Mouse (Mus musculus): ENCODE measurements around the gene Gltpd2. TPM values are rescaled to one million over a fixed set of nuclear protein-coding genes. Genes with fewer than 3 reads are reported as not detected.
A peak's percentile ranks its signal among the peaks of the same experiment; 100 is the strongest.

The Gltpd2 gene
- polyA plus RNA-seq, 1 experiment from 2014 or later: 0.53 TPM

DNA sequence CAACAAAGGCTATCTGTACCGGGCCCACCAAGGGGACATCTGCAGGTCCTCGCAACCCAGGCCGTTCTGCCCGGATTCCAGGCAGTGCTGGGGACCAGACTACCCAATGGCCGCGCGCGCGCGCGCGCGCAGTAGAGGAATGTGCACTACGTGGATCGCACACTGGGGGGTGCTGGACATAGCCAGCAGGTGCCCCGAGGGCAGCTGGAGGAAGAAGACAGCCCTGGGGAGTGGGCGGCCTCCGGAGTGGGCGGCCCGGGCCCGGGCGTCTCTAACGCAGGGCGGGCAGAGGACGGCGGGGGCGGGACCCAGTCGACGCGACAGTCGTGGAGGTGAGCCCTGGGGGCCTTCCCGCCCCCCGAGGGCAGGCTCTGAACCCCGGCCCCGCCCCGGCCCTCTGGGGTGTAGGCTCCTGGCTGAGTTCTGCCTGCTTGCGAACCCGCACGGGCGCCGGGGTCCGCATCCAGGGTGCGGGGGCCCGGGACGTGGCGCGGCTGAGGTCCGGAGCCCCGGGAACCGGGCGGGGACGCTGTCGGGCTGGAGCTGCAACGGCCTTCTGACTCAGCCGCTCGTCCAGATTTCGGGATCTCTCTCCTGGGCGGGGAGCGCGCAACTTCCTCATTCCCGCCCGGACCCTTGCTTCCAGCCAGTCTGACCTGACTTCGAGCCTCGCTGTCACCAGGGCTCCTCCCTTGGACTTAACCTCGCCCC is 21.0 kb downstream of the Gltpd2 start, which contains the start of gene Pld2:
Pld2 (plus strand) TSS at position 188 of the 711 bp plus-strand sequence.
- no peaks in the 10 kb centered on the region for H3K36me3 ChIP-seq (ENCODE audit: control insufficient read depth, insufficient read depth, low read length)
- H3K27me3 ChIP-seq (replicated peaks; ENCODE audit: control insufficient read depth, insufficient read depth, low read length): no peaks in the 10 kb centered on the region
- peak within 1 kb of the TSS; percentile 65 for H3K4me3 ChIP-seq (ENCODE audit: low read depth, low read length)
- ATAC-seq (ENCODE audit: low read depth) (peak; percentile 95), DNase-seq (ENCODE audit: low spot score) (peak; percentile 91)
- no peak within 1 kb of the TSS for H3K27ac ChIP-seq (replicated peaks; ENCODE audit: low read depth, low read length)
- no peaks in the 10 kb centered on the region for H3K9me3 ChIP-seq (ENCODE audit: control insufficient read depth, low read length)
- no peaks in the 10 kb centered on the region for H3K4me1 ChIP-seq (ENCODE audit: control insufficient read depth, insufficient read depth, low read length)
- peak within 1 kb of the TSS; percentile 71 for H3K9ac ChIP-seq (ENCODE audit: low read depth, low read length)
- peak within 1 kb of the TSS; percentile 83 for H3K4me2 ChIP-seq (ENCODE audit: low read depth, low read length)
- 2% methylated on average over 35 of the region's 65 CpGs for WGBS

DNA sequence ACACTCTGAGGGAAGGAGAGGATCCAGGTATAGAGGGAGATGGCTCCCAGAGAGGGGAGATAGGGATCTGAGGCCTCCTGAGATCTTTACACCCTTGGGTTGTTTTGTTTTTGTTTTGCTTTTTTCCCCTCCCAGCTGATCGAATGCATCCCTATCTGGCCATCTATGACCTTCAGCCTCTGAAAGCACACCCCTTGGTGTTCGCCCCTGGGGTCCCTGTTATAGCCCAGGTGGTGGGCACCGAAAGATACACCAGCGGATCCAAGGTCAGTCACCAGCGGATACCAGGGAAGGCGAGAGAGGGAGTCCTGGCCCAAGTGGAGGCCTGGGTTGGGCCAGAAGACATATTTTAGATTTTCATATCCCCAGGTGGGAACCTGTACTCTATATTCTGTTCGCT is 21.9 kb downstream of the Gltpd2 start:
- no peak overlapping the region for H3K27ac ChIP-seq (replicated peaks; ENCODE audit: low read depth, low read length)
- H3K4me2 ChIP-seq (ENCODE audit: low read depth, low read length): peak overlapping the region; percentile 83
- WGBS: 82% methylated on average over 7 of the region's 7 CpGs
- H3K4me1 ChIP-seq (ENCODE audit: control insufficient read depth, insufficient read depth, low read length): no peaks in the 10 kb centered on the region
- DNase-seq (ENCODE audit: low spot score): no peak
- H3K36me3 ChIP-seq (ENCODE audit: control insufficient read depth, insufficient read depth, low read length): no peaks in the 10 kb centered on the region
- ATAC-seq (ENCODE audit: low read depth): no peak
- peak overlapping the region; percentile 71; the same call in 1 of the 2 replicates for H3K9ac ChIP-seq (ENCODE audit: low read depth, low read length)
- no peaks in the 10 kb centered on the region for H3K27me3 ChIP-seq (replicated peaks; ENCODE audit: control insufficient read depth, insufficient read depth, low read length)
- H3K4me3 ChIP-seq (ENCODE audit: low read depth, low read length): peak overlapping the region; percentile 65
- no peaks in the 10 kb centered on the region for H3K9me3 ChIP-seq (ENCODE audit: control insufficient read depth, low read length)

DNA sequence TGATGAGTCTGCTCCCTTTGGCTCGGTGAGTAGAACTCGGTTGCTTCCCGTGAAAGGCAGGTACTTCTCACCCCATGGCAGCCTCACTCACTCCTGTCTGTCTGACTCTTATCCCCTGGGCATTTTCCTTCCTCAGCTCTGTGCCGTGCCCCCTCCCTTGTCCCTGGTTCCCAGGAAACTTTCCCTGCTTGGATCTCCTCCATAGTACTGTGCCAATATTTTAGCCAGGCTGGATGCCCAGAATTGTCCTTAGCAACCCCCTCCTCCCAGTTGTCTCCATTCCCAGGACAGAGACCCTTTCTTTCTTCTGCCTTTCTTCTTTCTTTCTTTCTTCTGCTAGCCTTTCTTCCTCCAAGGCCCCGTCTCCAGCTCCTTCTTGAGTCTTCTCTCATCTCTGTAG is 22.4 kb downstream of the Gltpd2 start:
- H3K27me3 ChIP-seq (replicated peaks; ENCODE audit: control insufficient read depth, insufficient read depth, low read length): no peaks in the 10 kb centered on the region

DNA sequence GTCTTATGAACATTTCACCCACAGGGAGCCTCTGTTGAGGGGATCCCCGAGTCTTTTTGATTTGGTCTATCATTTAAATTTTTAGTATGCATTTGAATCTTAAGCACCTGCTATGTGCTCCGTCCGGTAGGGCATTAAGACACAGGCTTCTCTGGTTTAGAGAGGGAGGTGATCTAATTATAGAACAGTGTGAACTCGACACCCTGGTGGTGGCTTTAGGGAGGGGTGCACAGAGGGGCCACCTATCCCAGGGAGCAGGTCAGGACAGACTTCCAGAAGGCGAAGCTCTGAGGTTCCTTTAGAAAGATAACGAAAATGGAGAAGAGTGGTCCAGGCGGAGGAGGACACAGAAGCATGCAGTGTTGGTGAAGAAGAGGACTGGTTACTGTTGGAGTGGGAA is 25.5 kb downstream of the Gltpd2 start:
- Histone ChIP-seq H3K36me3 (ENCODE audit: control insufficient read depth, insufficient read depth, low read length) (no peaks in the 10 kb centered on the region), H3K27me3 (replicated peaks; ENCODE audit: control insufficient read depth, insufficient read depth, low read length) (no peaks in the 10 kb centered on the region), H3K9ac (ENCODE audit: low read depth, low read length) (no peak overlapping the region), H3K27ac (replicated peaks; ENCODE audit: low read depth, low read length) (no peak overlapping the region), H3K4me1 (ENCODE audit: control insufficient read depth, insufficient read depth, low read length) (no peaks in the 10 kb centered on the region), H3K4me2 (ENCODE audit: low read depth, low read length) (no peak overlapping the region), H3K9me3 (ENCODE audit: control insufficient read depth, low read length) (no peaks in the 10 kb centered on the region), H3K4me3 (ENCODE audit: low read depth, low read length) (no peak overlapping the region)
- 59% methylated on average over 7 of the region's 7 CpGs for WGBS
- no peak for DNase-seq (ENCODE audit: low spot score)
- no peak for ATAC-seq (ENCODE audit: low read depth)

More for the DNA sequence above, 22.4 kb downstream of the Gltpd2 start:
- no peak for DNase-seq (ENCODE audit: low spot score)
- no peak overlapping the region for H3K4me2 ChIP-seq (ENCODE audit: low read depth, low read length)
- no peaks in the 10 kb centered on the region for H3K36me3 ChIP-seq (ENCODE audit: control insufficient read depth, insufficient read depth, low read length)
- 65% methylated on average over 5 of the region's 5 CpGs for WGBS
- H3K9me3 ChIP-seq (ENCODE audit: control insufficient read depth, low read length): no peaks in the 10 kb centered on the region
- ATAC-seq (ENCODE audit: low read depth): no peak
- no peak overlapping the region for H3K9ac ChIP-seq (ENCODE audit: low read depth, low read length)
- no peaks in the 10 kb centered on the region for H3K4me1 ChIP-seq (ENCODE audit: control insufficient read depth, insufficient read depth, low read length)
- peak overlapping the region; percentile 3; the same call in 1 of the 2 replicates for H3K4me3 ChIP-seq (ENCODE audit: low read depth, low read length)
- no peak overlapping the region for H3K27ac ChIP-seq (replicated peaks; ENCODE audit: low read depth, low read length)

GRCm38 (mm10) chr11:70551526-70551925 is 32.5 kb downstream of the Gltpd2 start:
- no peaks in the 10 kb centered on the region for H3K9me3 ChIP-seq (ENCODE audit: control insufficient read depth, low read length)
- ATAC-seq (ENCODE audit: low read depth): no peak
- H3K27me3 ChIP-seq (replicated peaks; ENCODE audit: control insufficient read depth, insufficient read depth, low read length): no peaks in the 10 kb centered on the region
- 87% methylated on average over 8 of the region's 8 CpGs for WGBS
- no peak overlapping the region for H3K4me2 ChIP-seq (ENCODE audit: low read depth, low read length)
- H3K4me1 ChIP-seq (ENCODE audit: control insufficient read depth, insufficient read depth, low read length): no peaks in the 10 kb centered on the region
- no peak overlapping the region for H3K4me3 ChIP-seq (ENCODE audit: low read depth, low read length)
- no peak overlapping the region for H3K27ac ChIP-seq (replicated peaks; ENCODE audit: low read depth, low read length)
- H3K9ac ChIP-seq (ENCODE audit: low read depth, low read length): no peak overlapping the region
- no peak for DNase-seq (ENCODE audit: low spot score)
- no peaks in the 10 kb centered on the region for H3K36me3 ChIP-seq (ENCODE audit: control insufficient read depth, insufficient read depth, low read length)

- ATAC-seq (ENCODE audit: low read depth): no peak
- no peak overlapping the region for H3K9ac ChIP-seq (ENCODE audit: low read depth, low read length)
- 38% methylated on average over 3 of the region's 7 CpGs for WGBS
These were observed 34.9 kb downstream of the Gltpd2 start for GRCm38 (mm10) chr11:70553940-70554339.

GRCm38 (mm10) chr11:70557545-70557944 is 38.5 kb downstream of the Gltpd2 start:
- H3K4me3 ChIP-seq (ENCODE audit: low read depth, low read length): no peak overlapping the region
- no peaks in the 10 kb centered on the region for H3K27me3 ChIP-seq (replicated peaks; ENCODE audit: control insufficient read depth, insufficient read depth, low read length)
- no peaks in the 10 kb centered on the region for H3K36me3 ChIP-seq (ENCODE audit: control insufficient read depth, insufficient read depth, low read length)
- DNase-seq (ENCODE audit: low spot score) (no peak), ATAC-seq (ENCODE audit: low read depth) (no peak)
- H3K9me3 ChIP-seq (ENCODE audit: control insufficient read depth, low read length): no peaks in the 10 kb centered on the region
- H3K9ac ChIP-seq (ENCODE audit: low read depth, low read length): no peak overlapping the region
- no peaks in the 10 kb centered on the region for H3K4me1 ChIP-seq (ENCODE audit: control insufficient read depth, insufficient read depth, low read length)
- no peak overlapping the region for H3K4me2 ChIP-seq (ENCODE audit: low read depth, low read length)
- no peak overlapping the region for H3K27ac ChIP-seq (replicated peaks; ENCODE audit: low read depth, low read length)
- 90% methylated on average over 9 of the region's 9 CpGs for WGBS

More at GRCm38 (mm10) chr11:70553940-70554339, 34.9 kb downstream of the Gltpd2 start:
- no peak overlapping the region for H3K4me3 ChIP-seq (ENCODE audit: low read depth, low read length)
- no peak for DNase-seq (ENCODE audit: low spot score)
- no peaks in the 10 kb centered on the region for H3K9me3 ChIP-seq (ENCODE audit: control insufficient read depth, low read length)
- no peaks in the 10 kb centered on the region for H3K36me3 ChIP-seq (ENCODE audit: control insufficient read depth, insufficient read depth, low read length)
- no peaks in the 10 kb centered on the region for H3K27me3 ChIP-seq (replicated peaks; ENCODE audit: control insufficient read depth, insufficient read depth, low read length)
- no peaks in the 10 kb centered on the region for H3K4me1 ChIP-seq (ENCODE audit: control insufficient read depth, insufficient read depth, low read length)
- H3K27ac ChIP-seq (replicated peaks; ENCODE audit: low read depth, low read length): no peak overlapping the region
- no peak overlapping the region for H3K4me2 ChIP-seq (ENCODE audit: low read depth, low read length)

GRCm38 (mm10) chr11:70561937-70562286 is 42.9 kb downstream of the Gltpd2 start:
- no peaks in the 10 kb centered on the region for H3K27me3 ChIP-seq (replicated peaks; ENCODE audit: control insufficient read depth, insufficient read depth, low read length)
- DNase-seq (ENCODE audit: low spot score) (peak; percentile 62), ATAC-seq (ENCODE audit: low read depth) (no peak; the same call in 1 of the 2 replicates)
- peak overlapping the region; percentile 83 for H3K4me3 ChIP-seq (ENCODE audit: low read depth, low read length)
- peak overlapping the region; percentile 83; the same call in 1 of the 2 replicates for H3K9ac ChIP-seq (ENCODE audit: low read depth, low read length)
- WGBS: 5% methylated on average over 2 of the region's 2 CpGs
- H3K4me2 ChIP-seq (ENCODE audit: low read depth, low read length): peak overlapping the region; percentile 83
- peaks cover 10% of the 10 kb centered on the region for H3K4me1 ChIP-seq (ENCODE audit: control insufficient read depth, insufficient read depth, low read length)
- H3K27ac ChIP-seq (replicated peaks; ENCODE audit: low read depth, low read length): peak overlapping the region; percentile 86; the same call in 1 of the 2 replicates
- no peaks in the 10 kb centered on the region for H3K9me3 ChIP-seq (ENCODE audit: control insufficient read depth, low read length)
- H3K36me3 ChIP-seq (ENCODE audit: control insufficient read depth, insufficient read depth, low read length): 0 out of 2 replicates have a peak, but pooled peaks cover under 1% of the 10 kb centered on the region

Measured in embryonic facial prominence, embryonic 14.5 days (tissue).